ENCODE assay signal across 8 mouse cellular contexts in genomic region chr6:144045503-144045902, GRCm38 (mm10).
DNase-seq lines count a peak whose midpoint lies in the region; ATAC-seq and TF ChIP-seq lines count a peak whose summit lies in the region.

No protein-coding gene starts in this region.

- intact Hi-C loops in gastrocnemius, postnatal 14 days (cut with DNase I; ENCODE audit: low total_unique reads): no loop called here

- H3K9ac ChIP-seq in hindbrain, embryonic 14.5 days: 0 out of 2 replicates have a peak overlapping the region, but pooled peaks have one; percentile 3
- peak overlapping the region; percentile 48 for H3K9ac ChIP-seq in midbrain, embryonic 13.5 days (replicated peaks)

- peak; percentile 7 to 20 for DNase-seq in kidney, postnatal 4 days
- no peak for DNase-seq in kidney, adult 2 months
- peak; percentile 21 to 48 for DNase-seq in cerebellum, postnatal 36 days
- DNase-seq in hindbrain, embryonic 14.5 days (ENCODE audit: low spot score): peak; percentile 65
- no peak for DNase-seq in B cell, adult 2 months
- no peak for DNase-seq in spleen, postnatal 4 days (ENCODE audit: low spot score in 2 of 2)
- DNase-seq in gastrocnemius, postnatal 14 days: no peak

- 61% methylated on average over 9 of the region's 9 CpGs for WGBS in kidney, adult 2 months
- WGBS in hindbrain, embryonic 14.5 days: 24% methylated on average over 9 of the region's 9 CpGs
- 18% methylated on average over 9 of the region's 9 CpGs for WGBS in midbrain, embryonic 13.5 days

- no peak overlapping the region for H3K4me3 ChIP-seq in kidney, adult 2 months (ENCODE audit: insufficient read depth, low read depth, low read length)
- H3K4me3 ChIP-seq in hindbrain, embryonic 14.5 days (replicated peaks; ENCODE audit: low read length): no peak overlapping the region
- no peak overlapping the region for H3K4me3 ChIP-seq in midbrain, embryonic 13.5 days (replicated peaks)

- H3K27me3 ChIP-seq in kidney, adult 2 months (replicated peaks; ENCODE audit: control insufficient read depth, insufficient read depth, low read length): no peaks in the 10 kb centered on the region
- H3K27me3 ChIP-seq in hindbrain, embryonic 14.5 days (ENCODE audit: control insufficient read depth, insufficient read depth, low read length): no peaks in the 10 kb centered on the region
- no peaks in the 10 kb centered on the region for H3K27me3 ChIP-seq in midbrain, embryonic 13.5 days

- no peak overlapping the region for H3K27ac ChIP-seq in kidney, adult 2 months (ENCODE audit: insufficient read depth, low read depth, low read length)
- H3K27ac ChIP-seq in hindbrain, embryonic 14.5 days: peak overlapping the region; percentile 71
- peak overlapping the region; percentile 78 for H3K27ac ChIP-seq in midbrain, embryonic 13.5 days

- TF ChIP-seq CTCF in kidney, adult 2 months (conservative IDR thresholded peaks at IDR 0.05; ENCODE audit: insufficient read depth, insufficient read length, low read depth, low read length): no peak

- no peak for TF ChIP-seq POLR2A in kidney, adult 2 months (IDR thresholded peaks at IDR 0.05; ENCODE audit: low read depth, low read length)

- ATAC-seq in hindbrain, embryonic 14.5 days (ENCODE audit: low FRiP score): peak; percentile 74
- peak; percentile 64 for ATAC-seq in midbrain, embryonic 13.5 days

- H3K36me3 ChIP-seq in kidney, adult 2 months (ENCODE audit: control insufficient read depth, insufficient read depth, low read length): no peaks in the 10 kb centered on the region
- no peaks in the 10 kb centered on the region for H3K36me3 ChIP-seq in hindbrain, embryonic 14.5 days (replicated peaks; ENCODE audit: control insufficient read depth, insufficient read depth)
- no peaks in the 10 kb centered on the region for H3K36me3 ChIP-seq in midbrain, embryonic 13.5 days

- H3K4me1 ChIP-seq in kidney, adult 2 months (ENCODE audit: control insufficient read depth, insufficient read depth, low read length): no peaks in the 10 kb centered on the region
- peaks cover 25% of the 10 kb centered on the region; the same call in 1 of the 2 replicates for H3K4me1 ChIP-seq in hindbrain, embryonic 14.5 days (replicated peaks; ENCODE audit: control insufficient read depth, insufficient read depth, low read length)
- peaks cover 45% of the 10 kb centered on the region for H3K4me1 ChIP-seq in midbrain, embryonic 13.5 days (replicated peaks)

- H3K9me3 ChIP-seq in hindbrain, embryonic 14.5 days (ENCODE audit: control insufficient read depth, low read length): no peaks in the 10 kb centered on the region
- no peaks in the 10 kb centered on the region for H3K9me3 ChIP-seq in midbrain, embryonic 13.5 days

- peak overlapping the region; percentile 17; the same call in 1 of the 2 replicates for H3K4me2 ChIP-seq in hindbrain, embryonic 14.5 days (replicated peaks)
- H3K4me2 ChIP-seq in midbrain, embryonic 13.5 days (replicated peaks): peak overlapping the region; percentile 25

Comparison
In these comparisons a context has a peak if more than half of its experiments do, and no peak if none do; other contexts are left out.
1. DNase-seq: peak in kidney, postnatal 4 days (2 of 2), cerebellum, postnatal 36 days (2 of 2) and hindbrain, embryonic 14.5 days (single experiment); none in kidney, adult 2 months (single experiment), B cell, adult 2 months (0 of 2), spleen, postnatal 4 days (0 of 2) and gastrocnemius, postnatal 14 days (single experiment).